Mouse (Mus musculus): ENCODE results near the gene Tnfaip2.

Gene Tnfaip2

GRCm38 (mm10) chr12:111442309-111443010, at the start of gene Tnfaip2:
Gene Tnfaip2, plus strand, starts transcription at chr12:111442469.
- peak; percentile 90 for DNase-seq (ENCODE audit: extremely low read depth, insufficient read length, low spot score)

GRCm38 (mm10) chr12:111394008-111394407, 48.3 kb upstream of the Tnfaip2 start:
- DNase-seq (ENCODE audit: extremely low read depth, insufficient read length, low spot score) = no peak

GRCm38 (mm10) chr12:111396997-111397396, 45.3 kb upstream of the Tnfaip2 start:
- DNase-seq (ENCODE audit: extremely low read depth, insufficient read length, low spot score) = no peak

GRCm38 (mm10) chr12:111401454-111402184, 40.6 kb upstream of the Tnfaip2 start:
- DNase-seq (ENCODE audit: extremely low read depth, insufficient read length, low spot score) = peak; percentile 44

- no peak for DNase-seq (ENCODE audit: extremely low read depth, insufficient read length, low spot score)
Observed at GRCm38 (mm10) chr12:111404880-111405279, 37.4 kb upstream of the Tnfaip2 start.

- no peak for DNase-seq (ENCODE audit: extremely low read depth, insufficient read length, low spot score)
Observed at GRCm38 (mm10) chr12:111406622-111407021, 35.6 kb upstream of the Tnfaip2 start, which contains the start of gene Lbhd2. Gene Lbhd2, plus strand, starts transcription at chr12:111406809.

- no peak for DNase-seq (ENCODE audit: extremely low read depth, insufficient read length, low spot score)
Observed at GRCm38 (mm10) chr12:111409583-111409982, 32.7 kb upstream of the Tnfaip2 start.

- peak; percentile 55 for DNase-seq (ENCODE audit: extremely low read depth, insufficient read length, low spot score)
Observed at GRCm38 (mm10) chr12:111411631-111412355, 30.5 kb upstream of the Tnfaip2 start.

GRCm38 (mm10) chr12:111412581-111413284, 29.5 kb upstream of the Tnfaip2 start:
- DNase-seq (ENCODE audit: extremely low read depth, insufficient read length, low spot score) = no peak

GRCm38 (mm10) chr12:111413300-111413699, 29.0 kb upstream of the Tnfaip2 start:
- peak; percentile 86 for DNase-seq (ENCODE audit: extremely low read depth, insufficient read length, low spot score)

- DNase-seq (ENCODE audit: extremely low read depth, insufficient read length, low spot score) = no peak
Observed at GRCm38 (mm10) chr12:111416921-111417779, 25.1 kb upstream of the Tnfaip2 start, which contains the start of gene Exoc3l4. Gene Exoc3l4, plus strand, starts transcription at chr12:111417017.

- no peak for DNase-seq (ENCODE audit: extremely low read depth, insufficient read length, low spot score)
Observed at GRCm38 (mm10) chr12:111419918-111420317, 22.4 kb upstream of the Tnfaip2 start.

GRCm38 (mm10) chr12:111420946-111421709, 21.1 kb upstream of the Tnfaip2 start:
- peak; percentile 74 for DNase-seq (ENCODE audit: extremely low read depth, insufficient read length, low spot score)

- no peak for DNase-seq (ENCODE audit: extremely low read depth, insufficient read length, low spot score)
Observed at GRCm38 (mm10) chr12:111422852-111423251, 19.4 kb upstream of the Tnfaip2 start.

GRCm38 (mm10) chr12:111423570-111424129, 18.6 kb upstream of the Tnfaip2 start:
- DNase-seq (ENCODE audit: extremely low read depth, insufficient read length, low spot score) = no peak

GRCm38 (mm10) chr12:111424547-111424946, 17.7 kb upstream of the Tnfaip2 start:
- DNase-seq (ENCODE audit: extremely low read depth, insufficient read length, low spot score) = no peak

GRCm38 (mm10) chr12:111425258-111425657, 17.0 kb upstream of the Tnfaip2 start:
- peak; percentile 67 for DNase-seq (ENCODE audit: extremely low read depth, insufficient read length, low spot score)

- peak; percentile 81 for DNase-seq (ENCODE audit: extremely low read depth, insufficient read length, low spot score)
Observed at GRCm38 (mm10) chr12:111425789-111426460, 16.3 kb upstream of the Tnfaip2 start.
